Mouse (Mus musculus): ENCODE data around the gene Arrb1. TPM values are rescaled to one million over a fixed set of nuclear protein-coding genes. Genes with fewer than 3 reads are reported as not detected.

The Arrb1 gene
- polyA plus RNA-seq, 1 experiment = 14.9 TPM

- H3K27me3 ChIP-seq (ENCODE audit: control insufficient read depth, insufficient read depth, low read length) = no peaks in the 10 kb centered on the region
- no peak overlapping the region for H3K4me3 ChIP-seq (ENCODE audit: control insufficient read depth, low read depth, low read length)
- TF ChIP-seq CTCF (IDR thresholded peaks at IDR 0.05; ENCODE audit: control insufficient read depth, insufficient read depth, insufficient replicate concordance, low read depth, low read length) (no peak), POLR2A (IDR thresholded peaks at IDR 0.05; ENCODE audit: control insufficient read depth, low read depth, low read length) (no peak)
- H3K27ac ChIP-seq (ENCODE audit: control insufficient read depth, insufficient read depth, low read depth, low read length) = no peak overlapping the region
- no peaks in the 10 kb centered on the region for H3K36me3 ChIP-seq (ENCODE audit: control insufficient read depth, insufficient read depth, low read length)
- H3K4me1 ChIP-seq (ENCODE audit: control insufficient read depth, insufficient read depth, low read length) = peaks cover 17% of the 10 kb centered on the region
Measured at GRCm38 (mm10) chr7:99538421-99538820, 3.2 kb downstream of the Arrb1 start.

DNA sequence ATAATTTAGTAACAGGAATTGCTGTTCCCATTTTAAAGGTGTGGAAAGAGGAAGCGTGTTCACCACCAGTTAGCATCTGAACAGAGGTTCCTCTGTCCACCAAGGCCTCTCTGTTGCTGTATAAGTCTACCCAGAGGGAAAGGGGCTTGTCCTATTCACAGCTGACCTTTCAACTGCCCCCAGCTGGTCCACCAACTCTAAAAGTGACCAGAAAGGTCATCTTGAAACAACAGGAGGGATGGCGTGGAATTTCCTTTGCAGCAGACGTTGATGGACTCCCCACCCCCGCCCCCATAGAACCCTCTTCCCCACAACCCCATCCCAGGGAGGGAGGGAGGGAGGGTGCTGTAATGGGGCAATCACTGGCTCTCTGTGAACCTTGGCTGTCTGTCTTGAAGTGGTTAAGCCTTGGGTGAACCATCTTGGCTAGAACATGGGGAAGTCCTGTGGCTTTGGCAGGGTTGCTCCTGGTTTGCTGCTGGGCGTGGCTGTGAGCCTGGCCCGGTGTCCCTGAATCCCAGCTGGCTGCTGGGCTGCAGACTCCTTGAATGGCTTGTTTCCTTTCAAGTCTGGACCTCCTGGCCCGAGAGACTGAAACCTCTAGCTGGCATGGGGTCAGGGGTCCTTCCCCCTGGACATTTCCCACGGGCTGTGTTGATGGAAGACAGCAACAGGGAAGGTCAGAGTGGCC lies 4.1 kb downstream of the Arrb1 start:
- no peak overlapping the region for H3K4me3 ChIP-seq (ENCODE audit: control insufficient read depth, low read depth, low read length)
- no peaks in the 10 kb centered on the region for H3K36me3 ChIP-seq (ENCODE audit: control insufficient read depth, insufficient read depth, low read length)
- H3K27ac ChIP-seq (ENCODE audit: control insufficient read depth, insufficient read depth, low read depth, low read length) = no peak overlapping the region
- TF ChIP-seq CTCF (IDR thresholded peaks at IDR 0.05; ENCODE audit: control insufficient read depth, insufficient read depth, insufficient replicate concordance, low read depth, low read length) (no peak), POLR2A (IDR thresholded peaks at IDR 0.05; ENCODE audit: control insufficient read depth, low read depth, low read length) (no peak)
- H3K27me3 ChIP-seq (ENCODE audit: control insufficient read depth, insufficient read depth, low read length) = no peaks in the 10 kb centered on the region
- peaks cover 17% of the 10 kb centered on the region for H3K4me1 ChIP-seq (ENCODE audit: control insufficient read depth, insufficient read depth, low read length)

- no peaks in the 10 kb centered on the region for H3K27me3 ChIP-seq (ENCODE audit: control insufficient read depth, insufficient read depth, low read length)
- peaks cover 17% of the 10 kb centered on the region for H3K4me1 ChIP-seq (ENCODE audit: control insufficient read depth, insufficient read depth, low read length)
- TF ChIP-seq POLR2A (IDR thresholded peaks at IDR 0.05; ENCODE audit: control insufficient read depth, low read depth, low read length) (no peak), CTCF (IDR thresholded peaks at IDR 0.05; ENCODE audit: control insufficient read depth, insufficient read depth, insufficient replicate concordance, low read depth, low read length) (no peak)
- no peaks in the 10 kb centered on the region for H3K36me3 ChIP-seq (ENCODE audit: control insufficient read depth, insufficient read depth, low read length)
- no peak overlapping the region for H3K27ac ChIP-seq (ENCODE audit: control insufficient read depth, insufficient read depth, low read depth, low read length)
- H3K4me3 ChIP-seq (ENCODE audit: control insufficient read depth, low read depth, low read length) = no peak overlapping the region
Measured at GRCm38 (mm10) chr7:99540016-99540415, 4.8 kb downstream of the Arrb1 start.

DNA sequence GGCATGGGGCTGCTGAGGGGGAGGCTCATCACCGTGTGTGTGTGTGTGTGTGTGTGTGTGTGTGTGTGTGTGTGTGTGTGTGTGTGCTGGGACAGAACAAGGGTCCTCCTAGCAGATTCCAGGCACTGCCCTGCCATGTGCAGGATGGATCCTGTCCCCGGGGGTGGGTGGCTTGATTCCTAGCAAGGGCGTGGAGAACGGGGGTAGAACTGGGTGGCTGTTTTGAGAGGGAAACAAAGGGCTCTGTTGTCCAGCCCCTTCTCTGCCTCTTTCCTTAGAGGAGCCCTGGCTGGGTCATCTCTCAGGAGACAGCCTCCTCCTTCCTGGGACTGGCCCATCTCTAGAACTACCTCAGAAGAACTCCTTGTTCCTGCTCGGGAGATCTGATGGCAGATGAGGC lies 5.9 kb downstream of the Arrb1 start:
- H3K4me1 ChIP-seq (ENCODE audit: control insufficient read depth, insufficient read depth, low read length) = peaks cover 14% of the 10 kb centered on the region
- no peaks in the 10 kb centered on the region for H3K36me3 ChIP-seq (ENCODE audit: control insufficient read depth, insufficient read depth, low read length)
- no peak for TF ChIP-seq POLR2A (IDR thresholded peaks at IDR 0.05; ENCODE audit: control insufficient read depth, low read depth, low read length)
- no peak for TF ChIP-seq CTCF (IDR thresholded peaks at IDR 0.05; ENCODE audit: control insufficient read depth, insufficient read depth, insufficient replicate concordance, low read depth, low read length)
- no peak overlapping the region for H3K27ac ChIP-seq (ENCODE audit: control insufficient read depth, insufficient read depth, low read depth, low read length)
- no peaks in the 10 kb centered on the region for H3K27me3 ChIP-seq (ENCODE audit: control insufficient read depth, insufficient read depth, low read length)
- H3K4me3 ChIP-seq (ENCODE audit: control insufficient read depth, low read depth, low read length) = no peak overlapping the region

- Histone ChIP-seq H3K27ac (ENCODE audit: control insufficient read depth, insufficient read depth, low read depth, low read length) (no peak overlapping the region), H3K36me3 (ENCODE audit: control insufficient read depth, insufficient read depth, low read length) (no peaks in the 10 kb centered on the region), H3K27me3 (ENCODE audit: control insufficient read depth, insufficient read depth, low read length) (no peaks in the 10 kb centered on the region), H3K4me3 (ENCODE audit: control insufficient read depth, low read depth, low read length) (no peak overlapping the region), H3K4me1 (ENCODE audit: control insufficient read depth, insufficient read depth, low read length) (peaks cover 10% of the 10 kb centered on the region)
- TF ChIP-seq CTCF (IDR thresholded peaks at IDR 0.05; ENCODE audit: control insufficient read depth, insufficient read depth, insufficient replicate concordance, low read depth, low read length) (no peak), POLR2A (IDR thresholded peaks at IDR 0.05; ENCODE audit: control insufficient read depth, low read depth, low read length) (no peak)
Measured at GRCm38 (mm10) chr7:99544272-99544671, 9.0 kb downstream of the Arrb1 start.

- Histone ChIP-seq H3K4me1 (ENCODE audit: control insufficient read depth, insufficient read depth, low read length) (peaks cover 4% of the 10 kb centered on the region), H3K27ac (ENCODE audit: control insufficient read depth, insufficient read depth, low read depth, low read length) (peak overlapping the region; percentile 86), H3K4me3 (ENCODE audit: control insufficient read depth, low read depth, low read length) (no peak overlapping the region), H3K27me3 (ENCODE audit: control insufficient read depth, insufficient read depth, low read length) (no peaks in the 10 kb centered on the region), H3K36me3 (ENCODE audit: control insufficient read depth, insufficient read depth, low read length) (no peaks in the 10 kb centered on the region)
- TF ChIP-seq POLR2A (IDR thresholded peaks at IDR 0.05; ENCODE audit: control insufficient read depth, low read depth, low read length) (no peak), CTCF (IDR thresholded peaks at IDR 0.05; ENCODE audit: control insufficient read depth, insufficient read depth, insufficient replicate concordance, low read depth, low read length) (no peak)
Measured at GRCm38 (mm10) chr7:99545885-99546745, 10.8 kb downstream of the Arrb1 start.

Measured in testis, adult 2 months (tissue).